ENCODE assay signal across 10 mouse cellular contexts in the genomic region with DNA sequence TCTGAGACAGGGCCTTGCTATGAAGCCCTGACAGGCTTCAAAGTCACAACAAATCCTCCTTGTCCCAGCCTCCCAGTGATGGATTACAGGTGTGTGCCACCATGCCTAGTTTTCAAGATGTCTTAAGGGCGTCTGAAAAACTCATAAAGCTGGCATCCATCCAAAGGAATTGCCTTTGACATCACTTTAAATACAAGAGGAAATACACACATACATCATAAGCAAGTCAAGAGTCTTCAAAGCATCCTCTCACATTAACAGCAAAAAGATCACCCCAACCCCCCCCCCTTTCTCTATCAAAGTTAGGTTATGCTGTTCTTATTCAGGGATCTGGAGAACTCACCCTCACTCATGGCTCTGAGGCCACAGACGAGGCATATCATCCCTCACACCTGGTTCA. TPM values are rescaled to one million over a fixed set of nuclear protein-coding genes. Genes with fewer than 3 reads are reported as not detected.
DNase-seq lines count a peak whose midpoint lies in the region; ATAC-seq lines count a peak whose summit lies in the region.
"Had no signal": no experiment of that assay in that cellular context is flagged by ENCODE, and none has a peak within 500 bp of the region (broad histone marks: within the 10 kb centered on the region; RNA-seq: fewer than 3 reads in every experiment).

No protein-coding gene starts in this region.

- WGBS in heart, embryonic 13.5 days = 72% methylated on average over 2 of the region's 2 CpGs
- 72% methylated on average over 2 of the region's 2 CpGs for WGBS in hindbrain, embryonic 10.5 days
- 72% methylated on average over 2 of the region's 2 CpGs for WGBS in midbrain, embryonic 12.5 days

- no peak overlapping the region for H3K27ac ChIP-seq in heart, embryonic 13.5 days (replicated peaks)
- H3K27ac ChIP-seq in hindbrain, embryonic 10.5 days = no peak overlapping the region
- no peak overlapping the region for H3K27ac ChIP-seq in midbrain, embryonic 12.5 days (replicated peaks)

- ATAC-seq in heart, embryonic 13.5 days (ENCODE audit: extremely low read depth, insufficient number of reproducible peaks, low FRiP score, low TSS enrichment) = no peak
- no peak for ATAC-seq in midbrain, embryonic 12.5 days (ENCODE audit: low FRiP score, low read depth)

- no peak for DNase-seq in heart, postnatal 10 days
- peak; percentile 87 for DNase-seq in CD4-positive, CD25-positive, alpha-beta regulatory T cell, adult 2 months (ENCODE audit: low read depth, low spot score)
- no peak for DNase-seq in hindbrain, embryonic 10.5 days (ENCODE audit: low spot score)
- DNase-seq in ovary, postnatal 14 days (ENCODE audit: low spot score) = no peak
- DNase-seq in left cerebral cortex, adult 9 months (ENCODE audit: low spot score in 2 of 2) = no peak
- no peak for DNase-seq in gastrocnemius, adult 18-20 months (ENCODE audit: low spot score)
- DNase-seq: cerebellum, adult 11 months; kidney, postnatal 4 days had no signal

- H3K4me1 ChIP-seq in heart, embryonic 13.5 days = peaks cover 58% of the 10 kb centered on the region
- H3K4me1 ChIP-seq in hindbrain, embryonic 10.5 days (replicated peaks) = peaks cover 70% of the 10 kb centered on the region
- peaks cover 55% of the 10 kb centered on the region for H3K4me1 ChIP-seq in midbrain, embryonic 12.5 days

- H3K4me3 ChIP-seq in heart, embryonic 13.5 days = peak overlapping the region; percentile 62
- H3K4me3 ChIP-seq in hindbrain, embryonic 10.5 days = peak overlapping the region; percentile 80; the same call in 1 of the 2 replicates
- H3K4me3 ChIP-seq in midbrain, embryonic 12.5 days = peak overlapping the region; percentile 62; the same call in 1 of the 2 replicates

- 0 out of 2 replicates have a peak overlapping the region, but pooled peaks have one; percentile 85 for H3K9ac ChIP-seq in heart, embryonic 13.5 days
- peak overlapping the region; percentile 73; the same call in 1 of the 2 replicates for H3K9ac ChIP-seq in midbrain, embryonic 12.5 days (replicated peaks)

- peak overlapping the region; percentile 83 for H3K4me2 ChIP-seq in heart, embryonic 13.5 days
- H3K4me2 ChIP-seq in midbrain, embryonic 12.5 days (replicated peaks) = peak overlapping the region; percentile 76

- H3K36me3 ChIP-seq in heart, embryonic 13.5 days = no peaks in the 10 kb centered on the region
- no peaks in the 10 kb centered on the region for H3K36me3 ChIP-seq in hindbrain, embryonic 10.5 days
- no peaks in the 10 kb centered on the region for H3K36me3 ChIP-seq in midbrain, embryonic 12.5 days

- intact Hi-C loops in heart, postnatal 10 days (cut with DNase I) = loop anchor here (1.0 kb wide), 1 partner anchor 19 kb away; no protein-coding TSS in a partner anchor

- no peaks in the 10 kb centered on the region for H3K27me3 ChIP-seq in heart, embryonic 13.5 days (replicated peaks)
- no peaks in the 10 kb centered on the region for H3K27me3 ChIP-seq in hindbrain, embryonic 10.5 days (ENCODE audit: insufficient read depth, poor library complexity, severe bottlenecking)
- H3K27me3 ChIP-seq in midbrain, embryonic 12.5 days = no peaks in the 10 kb centered on the region

- H3K9me3 ChIP-seq in heart, embryonic 13.5 days = no peaks in the 10 kb centered on the region
- no peaks in the 10 kb centered on the region for H3K9me3 ChIP-seq in hindbrain, embryonic 10.5 days
- no peaks in the 10 kb centered on the region for H3K9me3 ChIP-seq in midbrain, embryonic 12.5 days

RNA-seq across cellular contexts. Expression of a gene that starts 1.4 kb away (rescaled TPM):
- polyA plus RNA-seq in heart, embryonic 13.5 days (2015; fragmentation: Nextera tagmentation; extraction: Ambion mirVana) = 1.8 and 1.9 TPM in 2 replicates
- total RNA-seq in heart, postnatal 10 days (2021) = 1 to 10 TPM; 3.8 to 4.3 TPM
- polyA plus RNA-seq in hindbrain, embryonic 10.5 days (2016; fragmentation: Nextera tagmentation; extraction: Ambion mirVana) = 3.9 and 4.2 TPM in 2 replicates
- polyA plus RNA-seq in midbrain, embryonic 12.5 days (2016; fragmentation: Nextera tagmentation; extraction: Ambion mirVana) = 6.0 and 7.8 TPM in 2 replicates
- 1 to 10 TPM; 3.2 to 4.0 TPM for total RNA-seq in gastrocnemius, adult 18-20 months (2021)

RNA-seq across cellular contexts. Expression of a gene that starts 47.6 kb away (rescaled TPM):
- polyA plus RNA-seq in heart, embryonic 13.5 days (2015; fragmentation: Nextera tagmentation; extraction: Ambion mirVana) = not detected in 2 replicates
- total RNA-seq in heart, postnatal 10 days (2021) = not detected
- not detected in 2 replicates for polyA plus RNA-seq in hindbrain, embryonic 10.5 days (2016; fragmentation: Nextera tagmentation; extraction: Ambion mirVana)
- polyA plus RNA-seq in midbrain, embryonic 12.5 days (2016; fragmentation: Nextera tagmentation; extraction: Ambion mirVana) = 0.21 TPM in 1 of 2 replicates, not detected in the other
- not detected for total RNA-seq in gastrocnemius, adult 18-20 months (2021)

RNA-seq across cellular contexts. Expression of a gene that starts 57.5 kb away (rescaled TPM):
- polyA plus RNA-seq in heart, embryonic 13.5 days (2015; fragmentation: Nextera tagmentation; extraction: Ambion mirVana) = not detected in 2 replicates
- not detected for total RNA-seq in heart, postnatal 10 days (2021)
- polyA plus RNA-seq in hindbrain, embryonic 10.5 days (2016; fragmentation: Nextera tagmentation; extraction: Ambion mirVana) = 0.24 and 0.27 TPM in 2 replicates
- polyA plus RNA-seq in midbrain, embryonic 12.5 days (2016; fragmentation: Nextera tagmentation; extraction: Ambion mirVana) = not detected in 2 replicates
- not detected for total RNA-seq in gastrocnemius, adult 18-20 months (2021)
